Mouse (Mus musculus) heart, adult 2 months (tissue): ENCODE measurements around the gene Card9.

Source experiments
- EP300 ChIP-seq: fragments of 200-500 bp; IDR thresholded peaks from 2 replicates; pipeline ENCODE4 v1.6.1; 2011; ENCODE audit warnings: low read depth, low read length, control low read depth; ENCODE audit not compliant: insufficient read depth
- POLR2A ChIP-seq: fragments of 200-500 bp; IDR thresholded peaks from 2 replicates; pipeline ENCODE4 v1.6.1; 2011; ENCODE audit warnings: mild to moderate bottlenecking, low read depth, low read length, control low read depth; ENCODE audit not compliant: insufficient read depth

- TF ChIP-seq EP300 (no peak), POLR2A (no peak)
Measured at GRCm38 (mm10) chr2:26330702-26331101, 30.0 kb downstream of the Card9 start.
